In genomic region chr11:59307422-59308163, GRCm38 (mm10) we compare ENCODE assay signal across 8 mouse cellular contexts. TPM values are rescaled to one million over a fixed set of nuclear protein-coding genes. Genes with fewer than 3 reads are reported as not detected.
DNase-seq lines count a peak whose midpoint lies in the region; ATAC-seq and TF ChIP-seq lines count a peak whose summit lies in the region.

No protein-coding gene starts in this region.

- TF ChIP-seq CTCF in small intestine, adult 2 months (IDR thresholded peaks at IDR 0.05; ENCODE audit: extremely low read depth, insufficient read length, insufficient replicate concordance, low read depth, low read length), result peak; percentile 67; the same call in 1 of the 2 replicates

- H3K27me3 ChIP-seq in intestine, embryonic 14.5 days (replicated peaks; ENCODE audit: control insufficient read depth, insufficient read depth, low read length), result peaks cover 46% of the 10 kb centered on the region
- peaks cover 96% of the 10 kb centered on the region for H3K27me3 ChIP-seq in limb, embryonic 10.5 days (ENCODE audit: low read depth, poor library complexity, severe bottlenecking)
- H3K27me3 ChIP-seq in midbrain, embryonic 10.5 days (ENCODE audit: low read depth, poor library complexity, severe bottlenecking), result peaks cover 97% of the 10 kb centered on the region
- peaks cover 35% of the 10 kb centered on the region for H3K27me3 ChIP-seq in small intestine, adult 2 months (ENCODE audit: control insufficient read depth, insufficient read depth, low read length)

- no peaks in the 10 kb centered on the region for H3K9me3 ChIP-seq in intestine, embryonic 14.5 days (ENCODE audit: control insufficient read depth, low read length)
- H3K9me3 ChIP-seq in limb, embryonic 10.5 days (replicated peaks), result no peaks in the 10 kb centered on the region
- H3K9me3 ChIP-seq in midbrain, embryonic 10.5 days (replicated peaks), result no peaks in the 10 kb centered on the region

- WGBS in intestine, embryonic 14.5 days, result under 1% methylated on average over 45 of the region's 45 CpGs
- under 1% methylated on average over 45 of the region's 45 CpGs for WGBS in limb, embryonic 10.5 days
- 1% methylated on average over 45 of the region's 45 CpGs for WGBS in midbrain, embryonic 10.5 days
- WGBS in small intestine, adult 2 months, result 2% methylated on average over 45 of the region's 45 CpGs

- peak; percentile 51; the same call in 1 of the 2 replicates for ATAC-seq in intestine, embryonic 14.5 days (replicated peaks; ENCODE audit: low FRiP score, low TSS enrichment, low read depth)
- ATAC-seq in erythroblast, adult 5-6 weeks (replicated peaks; ENCODE audit: low FRiP score, poor library complexity, severe bottlenecking), result no peak

- TF ChIP-seq POLR2A in small intestine, adult 2 months (IDR thresholded peaks at IDR 0.05; ENCODE audit: low read depth, low read length), result no peak

- peak overlapping the region; percentile 46 for H3K4me3 ChIP-seq in intestine, embryonic 14.5 days (ENCODE audit: low read depth, low read length)
- H3K4me3 ChIP-seq in limb, embryonic 10.5 days, result peak overlapping the region; percentile 69
- H3K4me3 ChIP-seq in midbrain, embryonic 10.5 days, result peak overlapping the region; percentile 68
- H3K4me3 ChIP-seq in small intestine, adult 2 months (ENCODE audit: low read depth, low read length), result peak overlapping the region; percentile 67

- H3K36me3 ChIP-seq in intestine, embryonic 14.5 days (ENCODE audit: control insufficient read depth, insufficient read depth, low read length), result no peaks in the 10 kb centered on the region
- H3K36me3 ChIP-seq in limb, embryonic 10.5 days, result no peaks in the 10 kb centered on the region
- no peaks in the 10 kb centered on the region for H3K36me3 ChIP-seq in midbrain, embryonic 10.5 days
- no peaks in the 10 kb centered on the region for H3K36me3 ChIP-seq in small intestine, adult 2 months (ENCODE audit: control insufficient read depth, insufficient read depth, low read length)

- peak overlapping the region; percentile 66 for H3K4me2 ChIP-seq in intestine, embryonic 14.5 days (ENCODE audit: low read length)

- H3K4me1 ChIP-seq in intestine, embryonic 14.5 days (replicated peaks; ENCODE audit: control insufficient read depth, insufficient read depth, low read length), result peaks cover 35% of the 10 kb centered on the region
- H3K4me1 ChIP-seq in limb, embryonic 10.5 days, result peaks cover 68% of the 10 kb centered on the region
- peaks cover 74% of the 10 kb centered on the region for H3K4me1 ChIP-seq in midbrain, embryonic 10.5 days
- peaks cover 6% of the 10 kb centered on the region for H3K4me1 ChIP-seq in small intestine, adult 2 months (ENCODE audit: control insufficient read depth, insufficient read depth, insufficient read length, low read length)

- H3K27ac ChIP-seq in intestine, embryonic 14.5 days (ENCODE audit: low read depth), result no peak overlapping the region
- 0 out of 2 replicates have a peak overlapping the region, but pooled peaks have one; percentile 75 for H3K27ac ChIP-seq in limb, embryonic 10.5 days
- H3K27ac ChIP-seq in midbrain, embryonic 10.5 days (replicated peaks), result peak overlapping the region; percentile 82
- no peak overlapping the region for H3K27ac ChIP-seq in small intestine, adult 2 months (ENCODE audit: insufficient read depth, low read depth, low read length)

- H3K9ac ChIP-seq in intestine, embryonic 14.5 days (ENCODE audit: low read length), result peak overlapping the region; percentile 37

- DNase-seq in adipocyte (ENCODE audit: low spot score), result peak; percentile 64
- peak; percentile 79 to 82 for DNase-seq in cerebellum, postnatal 36 days
- DNase-seq in gastrocnemius, postnatal 25 days, result peak; percentile 82
- peak; percentile 90 for DNase-seq in intestine, embryonic 14.5 days (ENCODE audit: low spot score)
- DNase-seq in limb, embryonic 10.5 days (ENCODE audit: low spot score), result peak; percentile 90
- peak; percentile 80 for DNase-seq in midbrain, embryonic 10.5 days (ENCODE audit: low spot score)

RNA-seq across cellular contexts. Expression of gene Wnt9a, which starts 0.9 kb away (rescaled TPM):
- total RNA-seq in gastrocnemius, postnatal 25 days (2021), result 1 to 10 TPM; 8.2 to 8.5 TPM
- polyA plus RNA-seq in intestine, embryonic 14.5 days (2014; fragmentation: Nextera tagmentation; extraction: Ambion mirVana), result 2.5 TPM in 2 replicates
- polyA plus RNA-seq in limb, embryonic 10.5 days (2016; fragmentation: Nextera tagmentation; extraction: Ambion mirVana), result 1.2 and 1.8 TPM in 2 replicates
- polyA plus RNA-seq in midbrain, embryonic 10.5 days (2016; fragmentation: Nextera tagmentation; extraction: Ambion mirVana), result 7.8 and 9.7 TPM in 2 replicates
- 1.1 and 1.2 TPM in 2 replicates for polyA plus RNA-seq in small intestine, adult 2 months (2012; rRNA removed)
- not detected in 2 replicates for total RNA-seq in erythroblast, adult 5-6 weeks (2015; ENCODE audit: low replicate concordance)
- not detected in 2 replicates for total RNA-seq in erythroblast, adult 5-6 weeks (2017; ENCODE audit: low replicate concordance)

RNA-seq across cellular contexts. Expression of gene Wnt3a, which starts 17.0 kb away (rescaled TPM):
- not detected for total RNA-seq in gastrocnemius, postnatal 25 days (2021)
- not detected in 2 replicates for polyA plus RNA-seq in intestine, embryonic 14.5 days (2014; fragmentation: Nextera tagmentation; extraction: Ambion mirVana)
- 0.14 and 0.53 TPM in 2 replicates for polyA plus RNA-seq in limb, embryonic 10.5 days (2016; fragmentation: Nextera tagmentation; extraction: Ambion mirVana)
- polyA plus RNA-seq in midbrain, embryonic 10.5 days (2016; fragmentation: Nextera tagmentation; extraction: Ambion mirVana), result 5.3 and 8.7 TPM in 2 replicates
- not detected in 2 replicates for polyA plus RNA-seq in small intestine, adult 2 months (2012; rRNA removed)
- not detected in 2 replicates for total RNA-seq in erythroblast, adult 5-6 weeks (2015; ENCODE audit: low replicate concordance)
- total RNA-seq in erythroblast, adult 5-6 weeks (2017; ENCODE audit: low replicate concordance), result 0.42 TPM in 1 of 2 replicates, not detected in the other

Comparison
In these comparisons a context has a peak if more than half of its experiments do, and no peak if none do; other contexts are left out.
1. H3K27ac ChIP-seq: peak in limb, embryonic 10.5 days (single experiment) and midbrain, embryonic 10.5 days (single experiment); none in intestine, embryonic 14.5 days (single experiment) and small intestine, adult 2 months (single experiment).
2. Peak in every context shown above with its lines, with median percentiles within 50 percentile points of each other: DNase-seq and H3K4me3 ChIP-seq.